Mouse (Mus musculus): Measurements from ENCODE around the gene Pdcd1. TPM values are rescaled to one million over a fixed set of nuclear protein-coding genes. Genes with fewer than 3 reads are reported as not detected.

Gene Pdcd1
- polyA plus RNA-seq (2017; shearing (Covaris generic)) = 273 TPM

GRCm38 (mm10) chr1:94052373-94052772 lies at the start of gene Pdcd1:
Pdcd1 (minus strand) TSS chr1:94052553.

GRCm38 (mm10) chr1:94020151-94020550 lies 32.2 kb downstream of the Pdcd1 start, which contains the start of gene Neu4:
Neu4 (plus strand) TSS chr1:94020451.

GRCm38 (mm10) chr1:93990209-93990608 lies 62.1 kb downstream of the Pdcd1 start, which contains the start of gene Gal3st2c:
Gal3st2c (plus strand) TSS chr1:93990509.

Other genes starting within 250 kb of the Pdcd1 start
- gene Ing5, start 248.6 kb downstream of the Pdcd1 start, polyA plus RNA-seq (2017; shearing (Covaris generic)) = 39.5 TPM
- gene D2hgdh, start 227.6 kb downstream of the Pdcd1 start, polyA plus RNA-seq (2017; shearing (Covaris generic)) = 33.9 TPM
- gene Gal3st2, start 191.2 kb downstream of the Pdcd1 start, polyA plus RNA-seq (2017; shearing (Covaris generic)) = not detected
- gene Gal3st2b, start 134.2 kb downstream of the Pdcd1 start, polyA plus RNA-seq (2017; shearing (Covaris generic)) = 0.17 TPM
- gene Gal3st2c, start 62.0 kb downstream of the Pdcd1 start, polyA plus RNA-seq (2017; shearing (Covaris generic)) = 0.06 TPM
- gene Neu4, start 32.1 kb downstream of the Pdcd1 start, polyA plus RNA-seq (2017; shearing (Covaris generic)) = not detected

Data from inflammation-experienced regulatory T-cells, adult 16 weeks (primary cell).